Mouse (Mus musculus) myocyte (in vitro differentiated cells): Measurements from ENCODE around the gene Cers6. TPM values are rescaled to one million over a fixed set of nuclear protein-coding genes. Genes with fewer than 3 reads are reported as not detected.
A peak's percentile ranks its signal among the peaks of the same experiment; 100 is the strongest.

Experiments used
- H3K27me3 ChIP-seq: one replicate; pipeline ENCODE4 v1.6.1; 2011; ENCODE audit not compliant: control insufficient read depth, insufficient read depth, insufficient read length
- H3K36me3 ChIP-seq: one replicate; pipeline ENCODE4 v1.6.1; 2011; ENCODE audit not compliant: control insufficient read depth, insufficient read depth
- H3K4me2 ChIP-seq: one replicate; pipeline ENCODE4 v1.6.1; 2011; ENCODE audit warnings: low read depth, control low read depth
- H3K4me3 ChIP-seq: one replicate; pipeline ENCODE4 v1.5.1; 2011; ENCODE audit warnings: mild to moderate bottlenecking, control low read depth, moderate library complexity
- H3K79me2 ChIP-seq: one replicate; pipeline ENCODE4 v1.6.1; 2011; ENCODE audit not compliant: control insufficient read depth, insufficient read depth
- H3ac ChIP-seq: one replicate; pipeline ENCODE4 v1.6.1; 2011; ENCODE audit not compliant: control insufficient read depth, insufficient read length
- CEBPB ChIP-seq: IDR thresholded peaks from 2 replicates; pipeline ENCODE4 v1.6.1; 2011; ENCODE audit warnings: mild to moderate bottlenecking, moderate library complexity; ENCODE audit not compliant: poor library complexity, insufficient read depth, severe bottlenecking
- E2F4 ChIP-seq: IDR thresholded peaks from one replicate; pipeline ENCODE4 v1.6.1; 2011; ENCODE audit warnings: mild to moderate bottlenecking, control low read depth, moderate library complexity; ENCODE audit not compliant: insufficient read depth
- MAX ChIP-seq: IDR thresholded peaks from one replicate; pipeline ENCODE4 v1.6.1; 2011; ENCODE audit warnings: low read depth, mild to moderate bottlenecking, control low read depth
- MYOD1 ChIP-seq, 3 experiments: IDR thresholded peaks; one replicate each; pipeline ENCODE4 v1.6.1; 2011; ENCODE audit warnings: control low read depth in 2 of 3, low read depth in 2 of 3, mild to moderate bottlenecking in 2 of 3, moderate library complexity in 1 of 3; ENCODE audit not compliant: insufficient read length in 2 of 3, control insufficient read depth in 1 of 3
- MYOG ChIP-seq, 3 experiments: IDR thresholded peaks; one replicate each; pipeline ENCODE4 v1.6.1; 2011; ENCODE audit warnings: control low read depth in 2 of 3, low read depth in 2 of 3, mild to moderate bottlenecking in 2 of 3; ENCODE audit not compliant: insufficient read length in 2 of 3, control insufficient read depth in 1 of 3, insufficient read depth in 1 of 3
- POLR2A ChIP-seq: IDR thresholded peaks from one replicate; pipeline ENCODE4 v1.6.1; 2011; ENCODE audit warnings: low read depth, mild to moderate bottlenecking, control low read depth, moderate library complexity; ENCODE audit not compliant: insufficient read length
- POLR2AphosphoS2 ChIP-seq: IDR thresholded peaks from one replicate; pipeline ENCODE4 v1.6.1; 2011; ENCODE audit warnings: low read depth, control low read depth; ENCODE audit not compliant: insufficient read length
- REST ChIP-seq: IDR thresholded peaks from one replicate; pipeline ENCODE4 v1.6.1; 2011; ENCODE audit warnings: mild to moderate bottlenecking, control low read depth, moderate library complexity; ENCODE audit not compliant: insufficient read depth, insufficient read length
- SRF ChIP-seq: IDR thresholded peaks from one replicate; pipeline ENCODE4 v1.6.1; 2011; ENCODE audit warnings: low read depth; ENCODE audit not compliant: control insufficient read depth, insufficient read length
- TCF12 ChIP-seq: IDR thresholded peaks from one replicate; pipeline ENCODE4 v1.6.1; 2011; ENCODE audit warnings: mild to moderate bottlenecking, control low read depth; ENCODE audit not compliant: poor library complexity, insufficient read depth, severe bottlenecking
- TCF3 ChIP-seq: IDR thresholded peaks from one replicate; pipeline ENCODE4 v1.6.1; 2011; ENCODE audit warnings: low read depth, control low read depth; ENCODE audit not compliant: insufficient read length
- USF1 ChIP-seq: IDR thresholded peaks from one replicate; pipeline ENCODE4 v1.6.1; 2011; ENCODE audit warnings: low read depth, mild to moderate bottlenecking, control low read depth, moderate library complexity
- polyA plus RNA-seq: library from polyadenylated mRNA; unstranded; fragments of >200 nt; fragmentation: generic; extraction: Trizol; gene quantifications from one replicate; pipeline ENCODE4 v1.2.1, GENCODE M21; 2012; ENCODE audit warnings: missing spikeins

Cers6 gene
- polyA plus RNA-seq, 1 experiment = 16.5 TPM

- Histone ChIP-seq H3K79me2 (peaks cover 78% of the 10 kb centered on the region), H3K4me2 (peak overlapping the region; percentile 48), H3K27me3 (no peaks in the 10 kb centered on the region), H3K4me3 (no peak overlapping the region), H3ac (no peak overlapping the region), H3K36me3 (no peaks in the 10 kb centered on the region)
- peak; percentile 82 for TF ChIP-seq CEBPB
- TF ChIP-seq MYOG (IDR thresholded peaks at IDR 0.05; ENCODE audit: control insufficient read depth in 1 of 3, insufficient read depth in 1 of 3, insufficient read length in 2 of 3, low read depth in 2 of 3) = peak in 2 of 3 experiments; percentile 69 to 75
- TF ChIP-seq SRF = no peak
- TF ChIP-seq MAX = no peak
- peak; percentile 43 to 88 (median 87) for TF ChIP-seq MYOD1 (IDR thresholded peaks at IDR 0.05; ENCODE audit: control insufficient read depth in 1 of 3, insufficient read length in 2 of 3, low read depth in 2 of 3)
- peak; percentile 75 for TF ChIP-seq TCF12
Observed at GRCm38 (mm10) chr2:68870999-68871780, 9.9 kb downstream of the Cers6 start.

GRCm38 (mm10) chr2:68873086-68873485, 11.8 kb downstream of the Cers6 start:
- Histone ChIP-seq H3K4me2 (peak overlapping the region; percentile 98), H3K4me3 (no peak overlapping the region), H3K36me3 (no peaks in the 10 kb centered on the region), H3K27me3 (no peaks in the 10 kb centered on the region), H3ac (no peak overlapping the region), H3K79me2 (peaks cover 77% of the 10 kb centered on the region)
- TF ChIP-seq SRF (no peak), MYOD1 (IDR thresholded peaks at IDR 0.05; ENCODE audit: control insufficient read depth in 1 of 3, insufficient read length in 2 of 3, low read depth in 2 of 3) (no peak), TCF3 (no peak), MAX (no peak), REST (no peak), E2F4 (no peak)

DNA sequence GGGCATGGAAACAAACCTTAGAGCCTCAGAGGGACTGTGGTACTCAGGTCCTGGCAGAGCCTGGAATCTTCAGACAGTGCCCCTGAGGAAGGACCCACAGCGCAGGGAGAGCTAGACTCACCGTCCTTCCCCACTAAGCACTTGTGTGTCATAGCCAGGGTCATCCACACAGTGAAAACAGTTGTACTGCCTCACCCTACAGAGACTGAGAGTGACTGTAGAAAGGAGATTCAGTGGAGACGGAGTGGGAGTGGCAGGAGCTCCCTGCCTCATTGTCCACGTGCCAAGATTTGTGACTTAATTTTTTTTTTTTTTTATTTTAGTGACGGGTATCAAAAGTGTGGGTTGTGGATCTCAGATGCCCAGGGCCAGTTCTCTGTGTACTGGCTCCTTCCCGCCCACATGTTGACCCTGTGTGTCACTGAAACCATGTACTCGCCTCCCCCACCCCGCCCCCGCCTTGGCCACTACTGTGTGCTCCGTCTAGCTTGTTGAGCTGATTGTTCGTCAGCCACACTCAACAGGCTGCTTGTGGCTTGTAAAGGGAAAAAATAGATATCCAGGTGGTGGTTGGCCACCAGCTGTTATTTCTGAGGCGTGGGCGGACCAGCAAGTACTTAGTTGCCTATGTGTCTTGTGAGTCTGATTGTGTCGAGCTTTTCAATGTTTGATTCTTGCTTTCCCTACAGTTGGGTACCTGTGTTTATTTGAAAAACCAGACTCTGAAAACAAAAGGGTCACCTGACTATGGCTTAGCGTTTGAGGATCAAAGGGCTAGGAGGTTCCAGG, 12.6 kb downstream of the Cers6 start:
- H3K36me3 ChIP-seq = peaks cover 4% of the 10 kb centered on the region
- peak; percentile 69 to 92 (median 91) for TF ChIP-seq MYOD1 (IDR thresholded peaks at IDR 0.05; ENCODE audit: control insufficient read depth in 1 of 3, insufficient read length in 2 of 3, low read depth in 2 of 3)
- no peak for TF ChIP-seq SRF
- peak; percentile 61 for TF ChIP-seq POLR2AphosphoS2
- no peak for TF ChIP-seq MAX
- TF ChIP-seq CEBPB = no peak
- TF ChIP-seq POLR2A = peak; percentile 40
- peak; percentile 42 for TF ChIP-seq USF1
- peak; percentile 46 to 93 (median 91) for TF ChIP-seq MYOG (IDR thresholded peaks at IDR 0.05; ENCODE audit: control insufficient read depth in 1 of 3, insufficient read depth in 1 of 3, insufficient read length in 2 of 3, low read depth in 2 of 3)
- no peak for TF ChIP-seq REST
- no peak for TF ChIP-seq E2F4
- TF ChIP-seq TCF3 = peak; percentile 45
- TF ChIP-seq TCF12 = peak; percentile 91
- H3K4me2 ChIP-seq = peak overlapping the region; percentile 98
- H3ac ChIP-seq = no peak overlapping the region
- no peaks in the 10 kb centered on the region for H3K27me3 ChIP-seq
- H3K4me3 ChIP-seq = no peak overlapping the region
- H3K79me2 ChIP-seq = peaks cover 77% of the 10 kb centered on the region

- TF ChIP-seq POLR2A = no peak
- no peak for TF ChIP-seq USF1
- no peak for TF ChIP-seq E2F4
- TF ChIP-seq MYOD1 (IDR thresholded peaks at IDR 0.05; ENCODE audit: control insufficient read depth in 1 of 3, insufficient read length in 2 of 3, low read depth in 2 of 3) = peak in 1 of 3 experiments; percentile 33
- no peak for TF ChIP-seq TCF3
- TF ChIP-seq POLR2AphosphoS2 = no peak
- TF ChIP-seq REST = no peak
- Histone ChIP-seq H3K79me2 (peaks cover 73% of the 10 kb centered on the region), H3K4me2 (peak overlapping the region; percentile 98), H3K4me3 (no peak overlapping the region), H3K27me3 (no peaks in the 10 kb centered on the region), H3ac (no peak overlapping the region), H3K36me3 (peaks cover 7% of the 10 kb centered on the region)
Observed at GRCm38 (mm10) chr2:68874575-68874974, 13.3 kb downstream of the Cers6 start.

GRCm38 (mm10) chr2:68879071-68879651, 17.9 kb downstream of the Cers6 start:
- H3K27me3 ChIP-seq = no peaks in the 10 kb centered on the region
- no peak overlapping the region for H3K4me3 ChIP-seq
- TF ChIP-seq TCF12 = no peak
- no peak for TF ChIP-seq E2F4
- TF ChIP-seq USF1 = peak; percentile 82
- no peak for TF ChIP-seq SRF
- TF ChIP-seq MYOD1 (IDR thresholded peaks at IDR 0.05; ENCODE audit: control insufficient read depth in 1 of 3, insufficient read length in 2 of 3, low read depth in 2 of 3) = no peak
- peak in 1 of 3 experiments; percentile 5 for TF ChIP-seq MYOG (IDR thresholded peaks at IDR 0.05; ENCODE audit: control insufficient read depth in 1 of 3, insufficient read depth in 1 of 3, insufficient read length in 2 of 3, low read depth in 2 of 3)
- TF ChIP-seq MAX = no peak
- no peak for TF ChIP-seq REST
- peaks cover 85% of the 10 kb centered on the region for H3K79me2 ChIP-seq
- H3ac ChIP-seq = no peak overlapping the region
- H3K36me3 ChIP-seq = peaks cover 7% of the 10 kb centered on the region
- no peak overlapping the region for H3K4me2 ChIP-seq
